Mouse (Mus musculus) inflammation-experienced regulatory T-cells, adult 16 weeks (primary cell): ENCODE results near the gene Alkbh2. TPM values are rescaled to one million over a fixed set of nuclear protein-coding genes. Genes with fewer than 3 reads are reported as not detected.

Experiments used
- polyA plus RNA-seq: library from polyadenylated mRNA; unstranded; fragments of 100-300 nt; shearing (Covaris generic); gene quantifications from one replicate; pipeline ENCODE4 v1.2.1, GENCODE M21; 2017

The Alkbh2 gene
- polyA plus RNA-seq, result 17.2 TPM

DNA sequence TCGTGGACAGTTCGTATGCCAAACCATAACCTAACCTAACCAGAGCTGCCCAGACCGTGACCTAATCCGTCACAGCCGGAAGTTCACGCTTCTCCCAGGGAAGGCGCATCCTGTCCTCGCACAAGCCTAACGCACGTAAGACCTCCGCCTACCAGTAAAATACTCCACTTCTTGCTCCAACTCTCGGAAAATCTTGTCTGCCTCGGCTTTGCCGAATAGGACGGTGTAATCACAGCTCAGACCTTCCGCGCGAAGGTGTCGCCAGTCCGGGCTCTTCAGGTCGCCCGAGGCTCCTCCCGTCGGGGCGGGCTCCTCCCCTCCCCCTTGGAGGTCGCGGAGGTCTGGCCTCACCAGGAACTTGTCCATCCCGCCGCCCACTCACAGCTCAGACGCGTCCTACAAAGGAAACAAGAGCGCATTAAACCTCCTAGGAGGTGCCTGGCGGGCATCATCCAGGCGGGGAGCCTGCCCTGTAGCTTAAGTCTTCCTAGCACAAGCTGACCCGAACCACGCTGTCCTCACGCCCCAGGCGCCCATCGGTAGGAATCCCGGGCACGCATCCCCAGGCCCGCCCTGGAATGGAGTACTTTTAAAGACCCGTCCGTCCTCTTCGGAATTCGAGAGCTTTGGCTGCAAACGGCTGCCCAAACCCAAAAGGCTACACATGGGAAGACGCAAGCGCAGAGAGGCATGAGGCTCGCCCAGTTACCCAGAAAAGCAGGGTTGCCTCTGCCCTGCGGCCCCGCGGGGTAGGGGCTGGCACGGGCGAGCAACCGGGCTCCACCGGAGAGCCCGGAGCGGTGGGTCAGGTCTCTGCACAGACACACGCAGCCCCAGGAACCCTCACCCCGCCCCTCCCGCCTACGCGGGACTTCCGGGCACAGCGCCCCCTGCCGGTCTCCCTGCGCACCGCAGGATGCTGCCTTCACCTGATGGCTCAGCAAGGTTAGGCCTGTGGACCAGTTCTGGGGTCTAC, at the start of gene Alkbh2:
Gene Alkbh2 (minus strand): TSS at position 845 of the 976 bp plus-strand sequence.

GRCm38 (mm10) chr5:114146028-114146888, 18.2 kb upstream of the Alkbh2 start, which contains the start of gene Acacb:
Gene Acacb, plus strand, starts transcription at chr5:114146535.

GRCm38 (mm10) chr5:114130211-114130605, 2.2 kb upstream of the Alkbh2 start, which contains the start of gene Ung:
Gene Ung, plus strand, starts transcription at chr5:114130386.

GRCm38 (mm10) chr5:114091057-114091807, 36.8 kb downstream of the Alkbh2 start, which contains the start of gene Svop:
Gene Svop, minus strand, starts transcription at chr5:114091570.

Other genes with a start within 250 kb of the Alkbh2 start
- 101 TPM for gene Coro1c, start 219.5 kb downstream of the Alkbh2 start, polyA plus RNA-seq
- 30.9 TPM for gene Ssh1, start 134.3 kb downstream of the Alkbh2 start, polyA plus RNA-seq
- 0.87 TPM for gene Dao, start 124.5 kb downstream of the Alkbh2 start, polyA plus RNA-seq
- 2.3 TPM for gene Usp30, start 62.8 kb downstream of the Alkbh2 start, polyA plus RNA-seq
- gene Svop, start 36.6 kb downstream of the Alkbh2 start, polyA plus RNA-seq, result 0.34 TPM
- gene Ung, start 2.2 kb upstream of the Alkbh2 start, polyA plus RNA-seq, result 2.6 TPM
- gene Acacb, start 18.3 kb upstream of the Alkbh2 start, polyA plus RNA-seq, result 0.44 TPM
- gene Foxn4, start 145.6 kb upstream of the Alkbh2 start, polyA plus RNA-seq, result not detected
- 7.0 TPM for gene Myo1h, start 160.9 kb upstream of the Alkbh2 start, polyA plus RNA-seq